Mouse (Mus musculus): ENCODE results near the gene Dock1. TPM values are rescaled to one million over a fixed set of nuclear protein-coding genes. Genes with fewer than 3 reads are reported as not detected.

Dock1 gene
- polyA plus RNA-seq, 1 experiment: 19.6 TPM

- H3K27ac ChIP-seq (ENCODE audit: insufficient read depth, low read depth, low read length): no peak overlapping the region
- 97% methylated on average over 2 of the region's 2 CpGs for WGBS
- H3K27me3 ChIP-seq (replicated peaks; ENCODE audit: control insufficient read depth, insufficient read depth, low read length): no peaks in the 10 kb centered on the region
- no peak for TF ChIP-seq POLR2A (IDR thresholded peaks at IDR 0.05; ENCODE audit: low read depth, low read length)
- no peak for TF ChIP-seq CTCF (conservative IDR thresholded peaks at IDR 0.05; ENCODE audit: insufficient read depth, insufficient read length, low read depth, low read length)
- no peak for DNase-seq
- no peaks in the 10 kb centered on the region for H3K4me1 ChIP-seq (ENCODE audit: control insufficient read depth, insufficient read depth, low read length)
- H3K4me3 ChIP-seq (ENCODE audit: insufficient read depth, low read depth, low read length): no peak overlapping the region
- H3K36me3 ChIP-seq (ENCODE audit: control insufficient read depth, insufficient read depth, low read length): no peaks in the 10 kb centered on the region
Observed at GRCm38 (mm10) chr7:135195631-135196030, 525.2 kb downstream of the Dock1 start.

GRCm38 (mm10) chr7:135196828-135197227, 526.4 kb downstream of the Dock1 start:
- no peak for DNase-seq
- no peak for TF ChIP-seq CTCF (conservative IDR thresholded peaks at IDR 0.05; ENCODE audit: insufficient read depth, insufficient read length, low read depth, low read length)
- no peak for TF ChIP-seq POLR2A (IDR thresholded peaks at IDR 0.05; ENCODE audit: low read depth, low read length)
- WGBS: 89% methylated on average over 10 of the region's 10 CpGs

GRCm38 (mm10) chr7:135203920-135204319, 533.5 kb downstream of the Dock1 start:
- Histone ChIP-seq H3K4me3 (ENCODE audit: insufficient read depth, low read depth, low read length) (no peak overlapping the region), H3K4me1 (ENCODE audit: control insufficient read depth, insufficient read depth, low read length) (no peaks in the 10 kb centered on the region), H3K27ac (ENCODE audit: insufficient read depth, low read depth, low read length) (no peak overlapping the region), H3K27me3 (replicated peaks; ENCODE audit: control insufficient read depth, insufficient read depth, low read length) (no peaks in the 10 kb centered on the region), H3K36me3 (ENCODE audit: control insufficient read depth, insufficient read depth, low read length) (no peaks in the 10 kb centered on the region)
- DNase-seq: peak; percentile 78
- TF ChIP-seq CTCF (conservative IDR thresholded peaks at IDR 0.05; ENCODE audit: insufficient read depth, insufficient read length, low read depth, low read length) (no peak), POLR2A (IDR thresholded peaks at IDR 0.05; ENCODE audit: low read depth, low read length) (no peak)

More at GRCm38 (mm10) chr7:135196828-135197227, 526.4 kb downstream of the Dock1 start:
- H3K27me3 ChIP-seq (replicated peaks; ENCODE audit: control insufficient read depth, insufficient read depth, low read length): no peaks in the 10 kb centered on the region
- H3K27ac ChIP-seq (ENCODE audit: insufficient read depth, low read depth, low read length): no peak overlapping the region
- H3K4me1 ChIP-seq (ENCODE audit: control insufficient read depth, insufficient read depth, low read length): no peaks in the 10 kb centered on the region
- H3K36me3 ChIP-seq (ENCODE audit: control insufficient read depth, insufficient read depth, low read length): no peaks in the 10 kb centered on the region
- H3K4me3 ChIP-seq (ENCODE audit: insufficient read depth, low read depth, low read length): no peak overlapping the region

GRCm38 (mm10) chr7:135205111-135205510, 534.7 kb downstream of the Dock1 start:
- WGBS: 87% methylated on average over 5 of the region's 5 CpGs
- Histone ChIP-seq H3K4me1 (ENCODE audit: control insufficient read depth, insufficient read depth, low read length) (no peaks in the 10 kb centered on the region), H3K27me3 (replicated peaks; ENCODE audit: control insufficient read depth, insufficient read depth, low read length) (no peaks in the 10 kb centered on the region), H3K4me3 (ENCODE audit: insufficient read depth, low read depth, low read length) (no peak overlapping the region), H3K36me3 (ENCODE audit: control insufficient read depth, insufficient read depth, low read length) (no peaks in the 10 kb centered on the region), H3K27ac (ENCODE audit: insufficient read depth, low read depth, low read length) (no peak overlapping the region)
- TF ChIP-seq POLR2A (IDR thresholded peaks at IDR 0.05; ENCODE audit: low read depth, low read length) (no peak), CTCF (conservative IDR thresholded peaks at IDR 0.05; ENCODE audit: insufficient read depth, insufficient read length, low read depth, low read length) (no peak)
- no peak for DNase-seq

GRCm38 (mm10) chr7:135208947-135209567, 538.6 kb downstream of the Dock1 start:
- H3K36me3 ChIP-seq (ENCODE audit: control insufficient read depth, insufficient read depth, low read length): no peaks in the 10 kb centered on the region
- no peaks in the 10 kb centered on the region for H3K27me3 ChIP-seq (replicated peaks; ENCODE audit: control insufficient read depth, insufficient read depth, low read length)
- H3K27ac ChIP-seq (ENCODE audit: insufficient read depth, low read depth, low read length): no peak overlapping the region
- H3K4me3 ChIP-seq (ENCODE audit: insufficient read depth, low read depth, low read length): no peak overlapping the region
- WGBS: 98% methylated on average over 6 of the region's 6 CpGs
- no peak for DNase-seq
- TF ChIP-seq POLR2A (IDR thresholded peaks at IDR 0.05; ENCODE audit: low read depth, low read length) (no peak), CTCF (conservative IDR thresholded peaks at IDR 0.05; ENCODE audit: insufficient read depth, insufficient read length, low read depth, low read length) (no peak)
- no peaks in the 10 kb centered on the region for H3K4me1 ChIP-seq (ENCODE audit: control insufficient read depth, insufficient read depth, low read length)

GRCm38 (mm10) chr7:135210296-135210695, 539.8 kb downstream of the Dock1 start:
- Histone ChIP-seq H3K27me3 (replicated peaks; ENCODE audit: control insufficient read depth, insufficient read depth, low read length) (no peaks in the 10 kb centered on the region), H3K27ac (ENCODE audit: insufficient read depth, low read depth, low read length) (no peak overlapping the region), H3K4me1 (ENCODE audit: control insufficient read depth, insufficient read depth, low read length) (no peaks in the 10 kb centered on the region), H3K36me3 (ENCODE audit: control insufficient read depth, insufficient read depth, low read length) (no peaks in the 10 kb centered on the region), H3K4me3 (ENCODE audit: insufficient read depth, low read depth, low read length) (no peak overlapping the region)
- TF ChIP-seq POLR2A (IDR thresholded peaks at IDR 0.05; ENCODE audit: low read depth, low read length) (no peak), CTCF (conservative IDR thresholded peaks at IDR 0.05; ENCODE audit: insufficient read depth, insufficient read length, low read depth, low read length) (no peak)
- DNase-seq: no peak

- TF ChIP-seq CTCF (conservative IDR thresholded peaks at IDR 0.05; ENCODE audit: insufficient read depth, insufficient read length, low read depth, low read length): no peak
- no peak for TF ChIP-seq POLR2A (IDR thresholded peaks at IDR 0.05; ENCODE audit: low read depth, low read length)
- Histone ChIP-seq H3K36me3 (ENCODE audit: control insufficient read depth, insufficient read depth, low read length) (no peaks in the 10 kb centered on the region), H3K27me3 (replicated peaks; ENCODE audit: control insufficient read depth, insufficient read depth, low read length) (no peaks in the 10 kb centered on the region), H3K27ac (ENCODE audit: insufficient read depth, low read depth, low read length) (no peak overlapping the region), H3K4me3 (ENCODE audit: insufficient read depth, low read depth, low read length) (no peak overlapping the region), H3K4me1 (ENCODE audit: control insufficient read depth, insufficient read depth, low read length) (no peaks in the 10 kb centered on the region)
- 93% methylated on average over 2 of the region's 2 CpGs for WGBS
- no peak for DNase-seq
Observed at GRCm38 (mm10) chr7:135210831-135211230, 540.4 kb downstream of the Dock1 start.
